Mouse (Mus musculus) left cerebral cortex, adult 6 months (tissue): ENCODE data around the gene Taf6l. TPM values are rescaled to one million over a fixed set of nuclear protein-coding genes. Genes with fewer than 3 reads are reported as not detected.

Experiments
- long read RNA-seq, 2 experiments: library from polyadenylated mRNA; unstranded; transcript quantifications; one replicate each; pipeline ENCODE4 v2.0.0; 2019 to 2020
- polyA plus RNA-seq: library from polyadenylated mRNA; unstranded; fragments of <200 nt; fragmentation: Nextera tagmentation; gene quantifications from 2 replicates; pipeline ENCODE4 v1.2.3, GENCODE M21; 2021

The Taf6l gene
- 11.5 and 16.0 TPM in 2 replicates for polyA plus RNA-seq
- long read RNA-seq, experiment 1, transcript Taf6l-205 (12 exons, 2,065 nt), result major isoform, 81 of 108 reads
- long read RNA-seq, experiment 1, partial matches to known transcripts, result 7 of 108 reads
- long read RNA-seq, experiment 1, other reads (novel, unspliced or antisense), result 16 of 108 reads
- long read RNA-seq, experiment 2, transcript Taf6l-205 (12 exons, 2,065 nt), result major isoform, 9 of 18 reads
- long read RNA-seq, experiment 2, partial matches to known transcripts, result 2 of 18 reads
- long read RNA-seq, experiment 2, other reads (novel, unspliced or antisense), result 3 of 18 reads

GRCm38 (mm10) chr19:8786008-8786781 is at the start of gene Taf6l:
Taf6l (minus strand) TSS chr19:8786417.

GRCm38 (mm10) chr19:8829660-8830059 is 43.4 kb upstream of the Taf6l start, which contains the start of gene AC129217.1:
AC129217.1 (plus strand) TSS chr19:8829773.

GRCm38 (mm10) chr19:8819596-8820423 is 33.6 kb upstream of the Taf6l start, which contains the start of gene Hnrnpul2:
Hnrnpul2 (plus strand) TSS chr19:8820010.

GRCm38 (mm10) chr19:8818801-8819595 is 32.8 kb upstream of the Taf6l start, which contains the start of gene Ttc9c:
Ttc9c (minus strand) TSS chr19:8819333.

GRCm38 (mm10) chr19:8802130-8802821 is 16.1 kb upstream of the Taf6l start, which contains the start of gene Zbtb3:
Zbtb3 (plus strand) TSS chr19:8802555.

GRCm38 (mm10) chr19:8798264-8798946 is 12.2 kb upstream of the Taf6l start, which contains the start of gene Polr2g:
Polr2g (minus strand) TSS chr19:8798577.

GRCm38 (mm10) chr19:8774086-8774835 is 12.0 kb downstream of the Taf6l start, which contains the start of gene Tmem179b:
Tmem179b (minus strand) TSS chr19:8774467.

GRCm38 (mm10) chr19:8770567-8771270 is 15.5 kb downstream of the Taf6l start, which contains the start of gene Tmem223:
Tmem223 (plus strand) TSS chr19:8770996.

GRCm38 (mm10) chr19:8756635-8757387 is 29.4 kb downstream of the Taf6l start, which contains the start of gene Nxf1:
Nxf1 (plus strand) TSS chr19:8757073.

GRCm38 (mm10) chr19:8741243-8741869 is 44.9 kb downstream of the Taf6l start, which contains the start of gene Stx5a:
Stx5a (plus strand) TSS chr19:8741413.

GRCm38 (mm10) chr19:8740603-8741002 is 45.6 kb downstream of the Taf6l start, which contains the start of gene 1700092M07Rik:
1700092M07Rik (plus strand) TSS chr19:8740718.

GRCm38 (mm10) chr19:8735389-8736159 is 50.6 kb downstream of the Taf6l start, which contains the start of gene Wdr74:
Wdr74 (plus strand) TSS chr19:8735827.

